Mouse (Mus musculus): ENCODE measurements around the gene Btbd35f27.
"Not testable (repeated sequence)": the region's sequence is repeated elsewhere in the genome, so short reads cannot be mapped to it uniquely, and the experiment has no call there.

Gene Btbd35f27

GRCm38 (mm10) chrX:4951835-4952234, at the start of gene Btbd35f27:
Gene Btbd35f27, plus strand, starts transcription at chrX:4952135.
- DNase-seq (ENCODE audit: low read depth, low spot score), result not testable (repeated sequence)
